Comparison of ENCODE assay signal across 10 mouse cellular contexts in genomic region chr8:120226700-120227577, GRCm38 (mm10). TPM values are rescaled to one million over a fixed set of nuclear protein-coding genes. Genes with fewer than 3 reads are reported as not detected.
DNase-seq lines count a peak whose midpoint lies in the region; ATAC-seq lines count a peak whose summit lies in the region.
"Had no signal": no experiment of that assay in that cellular context is flagged by ENCODE, and none has a peak within 500 bp of the region (broad histone marks: within the 10 kb centered on the region; RNA-seq: fewer than 3 reads in every experiment).

No protein-coding gene starts in this region.

- H3K9ac ChIP-seq in neural tube, embryonic 11.5 days (ENCODE audit: low read length) = no peak overlapping the region; the same call in 1 of the 2 replicates

- no peak overlapping the region for H3K4me3 ChIP-seq in neural tube, embryonic 11.5 days (ENCODE audit: low read depth, low read length)

- ATAC-seq in neural tube, embryonic 11.5 days (ENCODE audit: insufficient read depth, low FRiP score, low TSS enrichment) = no peak
- no peak for ATAC-seq in megakaryocyte-erythroid progenitor cell, adult 5-6 weeks (replicated peaks; ENCODE audit: low FRiP score, low TSS enrichment, poor library complexity, severe bottlenecking)
- ATAC-seq in cerebellum, adult (ENCODE audit: insufficient number of reproducible peaks, low FRiP score, low TSS enrichment) = no peak

- intact Hi-C loops in heart, postnatal 36 days (cut with DNase I) = no loop called here

- no peaks in the 10 kb centered on the region for H3K27me3 ChIP-seq in neural tube, embryonic 11.5 days (ENCODE audit: control insufficient read depth, insufficient read depth, low read length)

- H3K36me3 ChIP-seq in neural tube, embryonic 11.5 days (ENCODE audit: control insufficient read depth, insufficient read depth, low read length) = no peaks in the 10 kb centered on the region

- H3K4me1 ChIP-seq in neural tube, embryonic 11.5 days (ENCODE audit: control insufficient read depth, insufficient read depth, low read length) = peaks cover 76% of the 10 kb centered on the region

- peak overlapping the region; percentile 98; the same call in 1 of the 2 replicates for H3K4me2 ChIP-seq in neural tube, embryonic 11.5 days (ENCODE audit: low read depth)

- DNase-seq in heart, adult 11 months = peak; percentile 92
- no peak for DNase-seq in heart, postnatal 36 days
- no peak for DNase-seq in neural tube, embryonic 11.5 days (ENCODE audit: low spot score)
- DNase-seq in neural tube, embryonic 10.5 days (ENCODE audit: extremely low spot score, low spot score) = no peak
- DNase-seq in lung, postnatal 36 days = peak; percentile 48
- no peak for DNase-seq in layer of hippocampus, postnatal 14 days (ENCODE audit: low spot score in 2 of 2)
- DNase-seq: adrenal gland, postnatal 36 days had no signal

- H3K9me3 ChIP-seq in neural tube, embryonic 11.5 days (ENCODE audit: control insufficient read depth, low read length) = no peaks in the 10 kb centered on the region

- peak overlapping the region; percentile 85 for H3K27ac ChIP-seq in neural tube, embryonic 11.5 days (ENCODE audit: low read depth, low read length)

- WGBS in neural tube, embryonic 11.5 days = 44% methylated on average over 5 of the region's 5 CpGs

RNA-seq across cellular contexts. Expression of gene Gse1, which starts 1.3 kb away (rescaled TPM):
- 10 to 100 TPM; 21.2 to 26.6 TPM for total RNA-seq in heart, postnatal 36 days (2021)
- 19.9 and 33.5 TPM in 2 replicates for polyA plus RNA-seq in neural tube, embryonic 11.5 days (2014; fragmentation: Nextera tagmentation; extraction: Ambion mirVana)
- total RNA-seq in megakaryocyte-erythroid progenitor cell, adult 5-6 weeks (2014; fragmentation: Nextera tagmentation) = 80.6 and 84.3 TPM in 2 replicates
- total RNA-seq in megakaryocyte-erythroid progenitor cell, adult 5-6 weeks (2017) = 21.8 and 27.2 TPM in 2 replicates
- total RNA-seq in layer of hippocampus, postnatal 14 days (2021) = 100 to 1,000 TPM in 1 of 2 experiments, 10 to 100 TPM in 1; 94.0 to 107 TPM

RNA-seq across cellular contexts. Expression of gene Fam92b, which starts 49.7 kb away (rescaled TPM):
- not detected for total RNA-seq in heart, postnatal 36 days (2021)
- polyA plus RNA-seq in neural tube, embryonic 11.5 days (2014; fragmentation: Nextera tagmentation; extraction: Ambion mirVana) = 0.90 and 1.0 TPM in 2 replicates
- not detected in 2 replicates for total RNA-seq in megakaryocyte-erythroid progenitor cell, adult 5-6 weeks (2014; fragmentation: Nextera tagmentation)
- total RNA-seq in megakaryocyte-erythroid progenitor cell, adult 5-6 weeks (2017) = not detected in 2 replicates
- under 1 TPM in 1 of 2 experiments, not detected in 1; 0.33 TPM for total RNA-seq in layer of hippocampus, postnatal 14 days (2021)
- total RNA-seq: layer of hippocampus, postnatal 10 days had no signal

Comparison
In these comparisons a context has a peak if more than half of its experiments do, and no peak if none do; other contexts are left out.
1. DNase-seq: peak in heart, adult 11 months (single experiment) and lung, postnatal 36 days (single experiment); none in heart, postnatal 36 days (0 of 2), neural tube, embryonic 11.5 days (single experiment), neural tube, embryonic 10.5 days (single experiment) and layer of hippocampus, postnatal 14 days (0 of 2).